12 mouse cellular contexts compared by ENCODE assay signal in the genomic region with DNA sequence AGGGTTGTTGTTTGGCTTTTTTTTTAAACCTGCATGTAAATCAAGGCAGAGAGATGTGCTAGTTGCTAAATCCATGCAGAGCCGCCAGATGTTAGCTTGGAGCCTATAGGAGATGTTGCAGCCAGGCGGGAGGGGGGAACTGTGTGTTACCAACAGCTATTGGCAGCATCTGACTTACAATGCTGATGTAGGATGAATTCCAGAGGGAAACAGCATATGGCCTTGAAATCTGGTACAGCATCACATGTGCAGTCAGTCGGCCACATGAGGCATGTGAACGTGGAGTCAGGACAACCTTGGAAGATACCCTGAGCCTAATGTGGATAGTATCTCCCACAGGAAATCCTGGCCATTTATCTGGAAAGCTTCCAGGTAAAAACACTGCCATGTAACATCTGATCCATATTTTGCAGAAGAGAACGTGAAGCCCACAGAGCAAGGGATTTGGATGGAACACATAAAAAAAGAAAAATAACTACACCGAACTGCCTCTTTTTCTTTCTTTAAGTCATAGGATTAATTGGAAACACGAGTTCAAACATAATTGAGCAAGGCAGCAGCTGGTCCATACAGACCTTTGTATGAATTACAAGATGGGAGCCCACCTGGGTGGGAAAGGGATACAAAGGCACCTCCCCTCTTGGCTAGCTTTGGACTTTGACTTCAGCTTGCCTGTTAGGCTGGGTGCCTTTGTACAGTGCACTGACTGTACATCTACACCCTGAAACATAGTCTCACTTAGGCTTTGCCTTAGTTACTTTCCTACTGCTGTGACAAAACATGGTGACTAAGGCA. TPM values are rescaled to one million over a fixed set of nuclear protein-coding genes. Genes with fewer than 3 reads are reported as not detected.
DNase-seq lines count a peak whose midpoint lies in the region; ATAC-seq lines count a peak whose summit lies in the region.
"Had no signal": no experiment of that assay in that cellular context is flagged by ENCODE, and none has a peak within 500 bp of the region (broad histone marks: within the 10 kb centered on the region; RNA-seq: fewer than 3 reads in every experiment).

No protein-coding gene starts in this region.

- WGBS in forebrain, embryonic 13.5 days: 83% methylated on average over 7 of the region's 7 CpGs
- WGBS in forebrain, embryonic 15.5 days: 76% methylated on average over 7 of the region's 7 CpGs
- WGBS in midbrain, embryonic 14.5 days: 88% methylated on average over 7 of the region's 7 CpGs
- WGBS in midbrain, embryonic 11.5 days: 93% methylated on average over 7 of the region's 7 CpGs
- 59% methylated on average over 7 of the region's 7 CpGs for WGBS in stomach, embryonic 16.5 days

- peak; percentile 20 for DNase-seq in midbrain, embryonic 14.5 days
- DNase-seq in midbrain, embryonic 11.5 days (ENCODE audit: low spot score, missing footprints): no peak
- peak; percentile 27 to 40 for DNase-seq in left cerebral cortex, postnatal 10 days (ENCODE audit: extremely low spot score in 1 of 2, low spot score in 2 of 2)
- DNase-seq in kidney, adult 18-20 months: no peak
- no peak for DNase-seq in spleen, postnatal 10 days (ENCODE audit: low spot score in 2 of 2)
- DNase-seq: gastrocnemius, postnatal 36 days; kidney, adult 9 months; lung, embryonic 14.5 days had no signal

- no peaks in the 10 kb centered on the region for H3K27me3 ChIP-seq in forebrain, embryonic 13.5 days
- no peaks in the 10 kb centered on the region for H3K27me3 ChIP-seq in forebrain, embryonic 15.5 days
- no peaks in the 10 kb centered on the region for H3K27me3 ChIP-seq in midbrain, embryonic 14.5 days (ENCODE audit: control insufficient read depth, insufficient read depth, low read length)
- H3K27me3 ChIP-seq in midbrain, embryonic 11.5 days (ENCODE audit: control insufficient read depth, insufficient read depth, low read length): no peaks in the 10 kb centered on the region
- no peaks in the 10 kb centered on the region for H3K27me3 ChIP-seq in stomach, embryonic 16.5 days (ENCODE audit: control insufficient read depth, insufficient read depth, low read length)

- no peaks in the 10 kb centered on the region for H3K9me3 ChIP-seq in forebrain, embryonic 13.5 days (replicated peaks)
- H3K9me3 ChIP-seq in forebrain, embryonic 15.5 days: no peaks in the 10 kb centered on the region
- no peaks in the 10 kb centered on the region for H3K9me3 ChIP-seq in midbrain, embryonic 14.5 days (ENCODE audit: control insufficient read depth, low read length)
- no peaks in the 10 kb centered on the region for H3K9me3 ChIP-seq in midbrain, embryonic 11.5 days (ENCODE audit: control insufficient read depth, low read length)
- H3K9me3 ChIP-seq in stomach, embryonic 16.5 days (replicated peaks; ENCODE audit: control insufficient read depth, low read length): no peaks in the 10 kb centered on the region
- H3K9me3 ChIP-seq: midbrain, embryonic 10.5 days had no signal

- intact Hi-C loops in left cerebral cortex, postnatal 10 days (cut with DNase I): no loop called here

- H3K27ac ChIP-seq in forebrain, embryonic 13.5 days: no peak overlapping the region
- no peak overlapping the region; the same call in 1 of the 2 replicates for H3K27ac ChIP-seq in forebrain, embryonic 15.5 days (replicated peaks)
- H3K27ac ChIP-seq in midbrain, embryonic 14.5 days (replicated peaks; ENCODE audit: low read depth, low read length): no peak overlapping the region
- no peak overlapping the region for H3K27ac ChIP-seq in midbrain, embryonic 11.5 days (ENCODE audit: low read depth, low read length)
- H3K27ac ChIP-seq in stomach, embryonic 16.5 days (ENCODE audit: low read length): peak overlapping the region; percentile 25; the same call in 1 of the 2 replicates
- H3K27ac ChIP-seq: midbrain, embryonic 10.5 days had no signal

- H3K36me3 ChIP-seq in forebrain, embryonic 13.5 days (ENCODE audit: poor library complexity, severe bottlenecking): no peaks in the 10 kb centered on the region
- H3K36me3 ChIP-seq in forebrain, embryonic 15.5 days: no peaks in the 10 kb centered on the region
- no peaks in the 10 kb centered on the region for H3K36me3 ChIP-seq in midbrain, embryonic 14.5 days (ENCODE audit: control insufficient read depth, insufficient read depth, low read length)
- H3K36me3 ChIP-seq in midbrain, embryonic 11.5 days (ENCODE audit: control insufficient read depth, insufficient read depth, low read length): no peaks in the 10 kb centered on the region
- H3K36me3 ChIP-seq in stomach, embryonic 16.5 days (ENCODE audit: control insufficient read depth, insufficient read depth, low read length): no peaks in the 10 kb centered on the region
- H3K36me3 ChIP-seq: midbrain, embryonic 10.5 days had no signal

- no peak overlapping the region for H3K4me2 ChIP-seq in forebrain, embryonic 13.5 days
- H3K4me2 ChIP-seq in forebrain, embryonic 15.5 days (replicated peaks): no peak overlapping the region
- no peak overlapping the region for H3K4me2 ChIP-seq in midbrain, embryonic 14.5 days (ENCODE audit: low read length)
- no peak overlapping the region for H3K4me2 ChIP-seq in midbrain, embryonic 11.5 days
- H3K4me2 ChIP-seq in stomach, embryonic 16.5 days (ENCODE audit: low read depth, low read length): no peak overlapping the region
- H3K4me2 ChIP-seq: lung, embryonic 14.5 days had no signal

- no peak overlapping the region for H3K9ac ChIP-seq in forebrain, embryonic 13.5 days
- no peak overlapping the region for H3K9ac ChIP-seq in forebrain, embryonic 15.5 days (replicated peaks)
- no peak overlapping the region for H3K9ac ChIP-seq in midbrain, embryonic 14.5 days (replicated peaks; ENCODE audit: low read length)
- no peak overlapping the region for H3K9ac ChIP-seq in midbrain, embryonic 11.5 days (ENCODE audit: low read length)
- H3K9ac ChIP-seq in stomach, embryonic 16.5 days (ENCODE audit: low read length): no peak overlapping the region
- H3K9ac ChIP-seq: lung, embryonic 14.5 days had no signal

- H3K4me3 ChIP-seq in forebrain, embryonic 13.5 days: no peak overlapping the region
- H3K4me3 ChIP-seq in forebrain, embryonic 15.5 days: no peak overlapping the region
- no peak overlapping the region for H3K4me3 ChIP-seq in midbrain, embryonic 14.5 days (replicated peaks; ENCODE audit: low read depth, low read length)
- no peak overlapping the region for H3K4me3 ChIP-seq in midbrain, embryonic 11.5 days (ENCODE audit: low read depth, low read length)
- H3K4me3 ChIP-seq in stomach, embryonic 16.5 days (replicated peaks; ENCODE audit: low read length): no peak overlapping the region
- H3K4me3 ChIP-seq: midbrain, embryonic 10.5 days had no signal

- ATAC-seq in forebrain, embryonic 13.5 days: peak; percentile 33; the same call in 1 of the 2 replicates
- ATAC-seq in forebrain, embryonic 15.5 days (replicated peaks): no peak
- ATAC-seq in midbrain, embryonic 14.5 days (ENCODE audit: low FRiP score, low TSS enrichment): no peak
- ATAC-seq in midbrain, embryonic 11.5 days (ENCODE audit: low FRiP score): no peak
- ATAC-seq in stomach, embryonic 16.5 days (ENCODE audit: insufficient read depth, low FRiP score): peak; percentile 69

- no peaks in the 10 kb centered on the region for H3K4me1 ChIP-seq in forebrain, embryonic 13.5 days
- H3K4me1 ChIP-seq in forebrain, embryonic 15.5 days: no peaks in the 10 kb centered on the region
- H3K4me1 ChIP-seq in midbrain, embryonic 14.5 days (ENCODE audit: control insufficient read depth, insufficient read depth, low read length): no peaks in the 10 kb centered on the region
- H3K4me1 ChIP-seq in midbrain, embryonic 11.5 days (ENCODE audit: control insufficient read depth, insufficient read depth, low read length): no peaks in the 10 kb centered on the region
- H3K4me1 ChIP-seq in stomach, embryonic 16.5 days (ENCODE audit: control insufficient read depth, insufficient read depth, low read length): no peaks in the 10 kb centered on the region
- H3K4me1 ChIP-seq: midbrain, embryonic 10.5 days had no signal

RNA-seq across cellular contexts. Expression of a gene that starts 42.7 kb away (rescaled TPM):
- 0.84 and 0.88 TPM in 2 replicates for polyA plus RNA-seq in forebrain, embryonic 13.5 days (2015; fragmentation: Nextera tagmentation; extraction: Ambion mirVana)
- polyA plus RNA-seq in forebrain, embryonic 15.5 days (2015; fragmentation: Nextera tagmentation; extraction: Ambion mirVana): 0.87 and 1.4 TPM in 2 replicates
- 1.2 and 2.0 TPM in 2 replicates for polyA plus RNA-seq in midbrain, embryonic 14.5 days (2014; fragmentation: Nextera tagmentation; extraction: Ambion mirVana)
- 0.29 and 0.58 TPM in 2 replicates for polyA plus RNA-seq in midbrain, embryonic 11.5 days (2014; fragmentation: Nextera tagmentation; extraction: Ambion mirVana)
- total RNA-seq in left cerebral cortex, postnatal 10 days (2021): under 1 TPM; 0.61 to 0.84 TPM
- polyA plus RNA-seq in stomach, embryonic 16.5 days (2015; fragmentation: Nextera tagmentation; extraction: Ambion mirVana): 6.8 and 8.4 TPM in 2 replicates

Comparison
In these comparisons a context has a peak if more than half of its experiments do, and no peak if none do; other contexts are left out.
1. ATAC-seq: peak in forebrain, embryonic 13.5 days (single experiment) and stomach, embryonic 16.5 days (single experiment); none in forebrain, embryonic 15.5 days (single experiment), midbrain, embryonic 14.5 days (single experiment) and midbrain, embryonic 11.5 days (single experiment).
2. DNase-seq: peak in midbrain, embryonic 14.5 days (single experiment) and left cerebral cortex, postnatal 10 days (2 of 2); none in midbrain, embryonic 11.5 days (single experiment), kidney, adult 18-20 months (single experiment) and spleen, postnatal 10 days (0 of 2).